ENCODE assay signal across 9 mouse cellular contexts in the genomic region with DNA sequence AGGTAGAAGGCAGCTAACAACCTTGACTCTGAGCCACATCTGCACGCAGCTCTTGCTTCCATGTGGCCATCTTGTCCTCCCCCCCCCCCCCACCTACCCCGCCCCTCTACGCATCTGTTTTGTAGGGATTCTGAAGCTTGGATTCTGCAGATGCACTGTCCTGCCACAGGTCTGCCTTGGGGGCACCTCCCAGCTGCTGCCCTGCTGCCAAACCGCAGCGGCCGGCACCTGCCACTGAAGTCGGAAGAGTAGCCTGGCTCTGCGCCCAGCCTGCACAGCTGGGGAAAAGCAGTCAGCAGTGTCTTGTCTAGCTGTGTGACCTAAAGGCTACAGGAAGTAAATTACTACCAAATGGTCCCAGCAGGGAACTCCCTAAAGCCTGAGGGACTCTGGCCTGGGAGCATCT.
DNase-seq lines count a peak whose midpoint lies in the region; ATAC-seq lines count a peak whose summit lies in the region.
"Had no signal": no experiment of that assay in that cellular context is flagged by ENCODE, and none has a peak within 500 bp of the region (broad histone marks: within the 10 kb centered on the region; RNA-seq: fewer than 3 reads in every experiment).

No protein-coding gene starts in this region.

- H3K4me3 ChIP-seq in kidney, embryonic 15.5 days (replicated peaks) = no peak overlapping the region
- no peak overlapping the region for H3K4me3 ChIP-seq in neural tube, embryonic 14.5 days (ENCODE audit: low read depth, low read length)

- no peak overlapping the region for H3K27ac ChIP-seq in kidney, embryonic 15.5 days
- H3K27ac ChIP-seq in neural tube, embryonic 14.5 days (ENCODE audit: low read depth, low read length) = no peak overlapping the region

- ATAC-seq in kidney, embryonic 15.5 days (replicated peaks; ENCODE audit: low FRiP score) = peak; percentile 46; the same call in 1 of the 2 replicates
- ATAC-seq in neural tube, embryonic 14.5 days (ENCODE audit: low read depth) = peak; percentile 63

- H3K9me3 ChIP-seq in kidney, embryonic 15.5 days (replicated peaks) = no peaks in the 10 kb centered on the region
- no peaks in the 10 kb centered on the region for H3K9me3 ChIP-seq in neural tube, embryonic 14.5 days (ENCODE audit: control insufficient read depth, low read length)

- peaks cover 12% of the 10 kb centered on the region for H3K4me1 ChIP-seq in kidney, embryonic 15.5 days
- H3K4me1 ChIP-seq in neural tube, embryonic 14.5 days (ENCODE audit: control insufficient read depth, insufficient read depth, low read length) = no peaks in the 10 kb centered on the region

- no peak overlapping the region for H3K4me2 ChIP-seq in kidney, embryonic 15.5 days
- no peak overlapping the region for H3K4me2 ChIP-seq in neural tube, embryonic 14.5 days (ENCODE audit: low read depth, low read length)

- H3K36me3 ChIP-seq in kidney, embryonic 15.5 days = no peaks in the 10 kb centered on the region
- H3K36me3 ChIP-seq in neural tube, embryonic 14.5 days (ENCODE audit: control insufficient read depth, insufficient read depth, low read length) = no peaks in the 10 kb centered on the region

- H3K9ac ChIP-seq in kidney, embryonic 15.5 days = no peak overlapping the region
- no peak overlapping the region for H3K9ac ChIP-seq in neural tube, embryonic 14.5 days (replicated peaks; ENCODE audit: low read depth, low read length)

- H3K27me3 ChIP-seq in kidney, embryonic 15.5 days = no peaks in the 10 kb centered on the region
- H3K27me3 ChIP-seq in neural tube, embryonic 14.5 days (ENCODE audit: control insufficient read depth, insufficient read depth, low read length) = no peaks in the 10 kb centered on the region

- peak; percentile 16 for DNase-seq in ovary, adult 18-20 months (ENCODE audit: low spot score)
- no peak for DNase-seq in ovary, postnatal 10 days (ENCODE audit: low spot score)
- peak; percentile 45 for DNase-seq in gastrocnemius, postnatal 25 days
- DNase-seq in layer of hippocampus, adult 11-12 months (ENCODE audit: low spot score) = no peak
- no peak for DNase-seq in thymus, postnatal 4 days
- DNase-seq in embryo, embryonic 9.5 days (ENCODE audit: extremely low spot score) = no peak
- DNase-seq: thymus, postnatal 14 days had no signal

- 43% methylated on average over 8 of the region's 8 CpGs for WGBS in kidney, embryonic 15.5 days
- WGBS in neural tube, embryonic 14.5 days = 34% methylated on average over 7 of the region's 8 CpGs

Comparison
In these comparisons a context has a peak if more than half of its experiments do, and no peak if none do; other contexts are left out.
1. DNase-seq: peak in ovary, adult 18-20 months (single experiment) and gastrocnemius, postnatal 25 days (single experiment); none in ovary, postnatal 10 days (single experiment), layer of hippocampus, adult 11-12 months (single experiment), thymus, postnatal 4 days (single experiment) and embryo, embryonic 9.5 days (single experiment).